Mouse (Mus musculus) limb, embryonic 10.5 days (tissue): ENCODE results near the gene Adam30. TPM values are rescaled to one million over a fixed set of nuclear protein-coding genes. Genes with fewer than 3 reads are reported as not detected.

Experiments
- DNase-seq: peaks from one replicate; pipeline ENCODE4 v3.0.0-alpha.2; 2017; ENCODE audit warnings: low spot score
- H3K27ac ChIP-seq: fragments of 300-500 bp; sonication (generic); 2 replicates; pipeline ENCODE4 v1.5.1; 2016; ENCODE audit warnings: mild to moderate bottlenecking
- H3K27me3 ChIP-seq: fragments of 300-500 bp; sonication (generic); 2 replicates; pipeline ENCODE4 v1.6.1; 2016; ENCODE audit warnings: low read depth, mild to moderate bottlenecking; ENCODE audit not compliant: poor library complexity, severe bottlenecking
- H3K36me3 ChIP-seq: fragments of 300-500 bp; sonication (generic); 2 replicates; pipeline ENCODE4 v1.6.1; 2016; ENCODE audit warnings: mild to moderate bottlenecking, moderate library complexity
- H3K4me1 ChIP-seq: fragments of 300-500 bp; sonication (generic); 2 replicates; pipeline ENCODE4 v1.6.1; 2016
- H3K4me3 ChIP-seq: fragments of 300-500 bp; sonication (generic); 2 replicates; pipeline ENCODE4 v1.5.1; 2016; ENCODE audit warnings: mild to moderate bottlenecking, moderate library complexity
- H3K9me3 ChIP-seq: fragments of 300-500 bp; sonication (generic); replicated peaks from 2 replicates; pipeline ENCODE4 v1.6.1; 2016; ENCODE audit warnings: mild to moderate bottlenecking
- WGBS: fragments of 180-500 bp; shearing (Covaris S2); methylation state at CpG from one replicate; pipeline ENCODE4 v1.1.7; 2016; 5-methylcytosine and 5-hydroxymethylcytosine counted together
- polyA plus RNA-seq: library from polyadenylated mRNA; unstranded; fragments of >200 nt; fragmentation: Nextera tagmentation; extraction: Ambion mirVana; gene quantifications from 2 replicates; pipeline ENCODE4 v1.2.1, GENCODE M21; 2016

The Adam30 gene
- polyA plus RNA-seq, 1 experiment from 2014 or later: not detected

DNA sequence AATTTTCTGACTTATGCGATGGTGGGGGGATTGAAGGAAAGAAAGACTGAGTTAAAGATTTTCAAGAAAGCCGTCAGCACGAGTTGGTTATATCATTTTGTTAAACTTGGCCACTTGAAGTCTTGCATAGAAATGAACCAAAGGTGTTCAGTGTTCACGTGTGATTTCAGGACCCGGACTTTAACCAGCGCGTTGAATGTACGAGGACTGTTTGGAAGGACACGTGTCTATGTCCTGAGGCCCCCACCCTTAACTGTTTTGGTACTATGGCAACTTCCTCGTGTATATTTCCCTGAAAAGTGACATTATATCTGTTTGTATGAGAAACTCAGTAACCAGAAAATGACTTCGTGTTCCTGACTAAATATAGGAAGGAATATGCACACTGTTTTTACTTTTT is 10.5 kb upstream of the Adam30 start:
- Histone ChIP-seq H3K4me1 (no peaks in the 10 kb centered on the region), H3K9me3 (no peaks in the 10 kb centered on the region), H3K36me3 (peaks cover 57% of the 10 kb centered on the region), H3K4me3 (no peak overlapping the region), H3K27ac (no peak overlapping the region), H3K27me3 (no peaks in the 10 kb centered on the region)
- peak; percentile 10 for DNase-seq
- WGBS: 96% methylated on average over 11 of the region's 11 CpGs

DNA sequence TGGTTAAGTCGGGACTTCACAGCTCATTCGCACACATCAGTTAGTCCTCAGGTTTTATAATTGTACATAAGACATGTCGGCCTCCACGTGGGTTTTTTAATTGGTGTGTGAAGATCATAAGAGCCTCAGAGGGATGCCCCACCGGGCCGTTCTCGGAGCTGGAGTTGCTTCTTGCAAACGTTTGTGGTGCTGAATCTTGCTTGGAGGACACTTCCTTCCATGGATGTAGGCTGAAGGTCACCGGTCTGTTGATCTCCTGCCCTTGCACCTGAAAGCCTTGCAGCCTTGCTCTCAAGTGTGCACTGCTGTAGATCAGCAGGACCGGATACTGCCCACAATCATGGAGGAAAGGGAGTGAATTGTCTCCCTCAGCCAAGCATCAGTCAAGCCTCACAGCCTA is 9.4 kb upstream of the Adam30 start:
- Histone ChIP-seq H3K9me3 (no peaks in the 10 kb centered on the region), H3K4me1 (0 out of 2 replicates have a peak, but pooled peaks cover under 1% of the 10 kb centered on the region), H3K27ac (no peak overlapping the region), H3K4me3 (no peak overlapping the region), H3K27me3 (no peaks in the 10 kb centered on the region), H3K36me3 (peaks cover 46% of the 10 kb centered on the region)
- DNase-seq: peak; percentile 25
- 89% methylated on average over 10 of the region's 10 CpGs for WGBS

DNA sequence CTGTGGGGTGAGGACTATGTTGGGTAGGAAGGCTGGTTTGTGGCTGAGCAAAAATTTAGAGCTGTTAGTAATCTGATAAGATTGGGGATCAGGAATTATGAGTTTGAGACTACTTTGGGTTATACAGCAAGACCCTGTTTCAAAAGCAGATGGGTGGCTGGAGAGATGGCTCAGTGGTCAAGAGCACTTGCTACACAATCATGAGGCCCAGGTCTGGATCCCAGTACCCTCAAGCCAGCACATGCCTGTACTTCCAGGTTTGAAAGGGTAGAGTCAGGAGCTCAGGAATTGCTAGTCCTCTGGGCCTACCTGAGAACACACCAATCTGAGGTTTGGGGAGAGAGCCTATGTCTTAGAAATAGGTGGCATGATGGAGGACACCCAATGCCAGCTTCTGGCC is 7.0 kb upstream of the Adam30 start:
- Histone ChIP-seq H3K27ac (no peak overlapping the region), H3K27me3 (no peaks in the 10 kb centered on the region), H3K4me3 (no peak overlapping the region), H3K4me1 (peaks cover 4% of the 10 kb centered on the region; the same call in 1 of the 2 replicates), H3K36me3 (peaks cover 22% of the 10 kb centered on the region), H3K9me3 (no peaks in the 10 kb centered on the region)
- DNase-seq: no peak

DNA sequence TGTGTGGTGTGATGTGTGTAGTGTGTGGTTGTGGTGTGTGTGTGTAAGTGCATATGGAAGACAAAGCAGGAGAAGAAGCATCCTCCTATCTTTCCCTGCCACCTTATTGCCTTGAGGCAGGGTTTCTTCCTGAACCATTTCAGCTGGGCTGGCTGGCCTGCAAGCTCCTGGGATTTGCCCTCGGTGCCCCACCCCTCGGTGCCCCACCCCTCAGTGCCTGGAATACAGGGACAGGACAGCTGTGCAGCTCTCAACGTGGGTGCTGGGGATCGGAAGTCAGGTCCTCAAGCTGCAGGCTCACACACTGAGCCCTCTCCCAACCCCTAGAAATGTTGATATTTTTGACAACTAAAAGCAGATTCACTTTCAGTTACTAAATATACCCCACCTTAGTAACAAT is 4.3 kb upstream of the Adam30 start:
- Histone ChIP-seq H3K9me3 (no peaks in the 10 kb centered on the region), H3K4me1 (peaks cover 7% of the 10 kb centered on the region), H3K4me3 (no peak overlapping the region), H3K27ac (no peak overlapping the region), H3K36me3 (peaks cover 1% of the 10 kb centered on the region), H3K27me3 (no peaks in the 10 kb centered on the region)
- whole genome bisulfite sequencing: 43% methylated on average over 4 of the region's 4 CpGs
- no peak for DNase-seq

DNA sequence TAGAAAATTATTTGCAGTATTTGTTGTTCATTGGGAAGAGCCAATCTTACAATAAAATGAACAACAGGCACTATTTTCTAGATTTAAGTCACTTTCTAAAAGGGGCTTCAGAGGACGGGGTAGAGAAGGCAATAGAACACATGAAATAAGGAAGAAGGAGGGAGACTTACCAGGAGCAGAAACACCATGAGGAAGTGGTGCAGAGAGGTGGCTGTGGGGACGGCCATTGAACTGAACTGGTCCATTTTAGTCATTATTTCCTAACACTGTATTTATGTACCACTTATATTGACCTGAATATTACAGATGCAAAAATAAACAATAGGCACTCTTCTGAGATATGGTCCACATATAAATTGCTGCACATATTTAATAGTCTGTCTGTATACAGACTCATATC is 3.4 kb upstream of the Adam30 start:
- 84% methylated on average over 2 of the region's 2 CpGs for WGBS
- H3K27me3 ChIP-seq: no peaks in the 10 kb centered on the region
- H3K27ac ChIP-seq: no peak overlapping the region
- no peaks in the 10 kb centered on the region for H3K36me3 ChIP-seq
- H3K9me3 ChIP-seq: no peaks in the 10 kb centered on the region
- DNase-seq: no peak
- H3K4me3 ChIP-seq: no peak overlapping the region
- H3K4me1 ChIP-seq: peaks cover 7% of the 10 kb centered on the region

DNA sequence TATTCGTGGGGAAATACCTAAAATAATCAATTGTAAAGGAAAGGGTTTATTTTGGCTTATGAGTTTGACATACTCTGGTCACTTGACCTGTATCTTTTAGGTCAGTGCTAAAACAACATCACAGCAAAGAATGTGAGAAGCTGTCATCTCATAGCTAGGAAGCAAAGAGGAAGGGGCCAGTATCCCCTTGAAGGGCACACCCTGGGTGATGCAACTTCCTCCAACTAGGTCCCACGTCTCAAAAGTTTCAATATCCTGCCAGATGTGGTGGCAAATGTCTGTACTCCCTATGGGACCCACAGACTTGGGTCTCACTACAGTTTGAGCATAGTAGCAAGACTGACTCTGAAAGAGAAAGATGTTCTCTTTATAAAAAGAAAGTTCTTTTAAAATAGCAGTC is 2.8 kb upstream of the Adam30 start:
- no peak overlapping the region for H3K27ac ChIP-seq
- H3K9me3 ChIP-seq: no peaks in the 10 kb centered on the region
- H3K27me3 ChIP-seq: no peaks in the 10 kb centered on the region
- H3K4me1 ChIP-seq: peaks cover 7% of the 10 kb centered on the region
- DNase-seq: no peak
- H3K4me3 ChIP-seq: no peak overlapping the region
- no peaks in the 10 kb centered on the region for H3K36me3 ChIP-seq
- WGBS: 73% methylated on average over 2 of the region's 2 CpGs

DNA sequence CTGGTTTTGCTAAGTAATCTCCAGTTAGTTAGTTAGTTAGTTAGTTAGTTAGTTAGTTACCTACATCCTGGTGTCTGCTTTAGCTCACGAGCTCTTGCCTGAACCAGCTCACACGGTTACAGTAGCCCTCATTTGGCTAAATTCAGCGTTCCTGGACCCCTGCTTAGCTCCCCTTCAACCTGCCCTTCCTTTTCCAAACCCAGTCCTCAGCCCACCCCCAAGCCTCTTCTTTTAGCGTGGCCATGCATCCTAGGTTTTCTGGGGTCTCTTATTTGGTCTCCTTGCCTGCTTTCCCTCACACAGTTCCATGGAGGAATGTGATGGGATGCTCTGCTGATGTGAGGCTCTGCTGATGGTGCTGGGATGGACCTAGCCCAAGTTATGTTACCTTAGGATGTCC is 1.8 kb upstream of the Adam30 start:
- Histone ChIP-seq H3K27ac (no peak overlapping the region), H3K9me3 (no peaks in the 10 kb centered on the region), H3K4me1 (peaks cover 7% of the 10 kb centered on the region), H3K36me3 (no peaks in the 10 kb centered on the region), H3K27me3 (no peaks in the 10 kb centered on the region), H3K4me3 (no peak overlapping the region)
- 76% methylated on average over 4 of the region's 4 CpGs for WGBS
- no peak for DNase-seq

DNA sequence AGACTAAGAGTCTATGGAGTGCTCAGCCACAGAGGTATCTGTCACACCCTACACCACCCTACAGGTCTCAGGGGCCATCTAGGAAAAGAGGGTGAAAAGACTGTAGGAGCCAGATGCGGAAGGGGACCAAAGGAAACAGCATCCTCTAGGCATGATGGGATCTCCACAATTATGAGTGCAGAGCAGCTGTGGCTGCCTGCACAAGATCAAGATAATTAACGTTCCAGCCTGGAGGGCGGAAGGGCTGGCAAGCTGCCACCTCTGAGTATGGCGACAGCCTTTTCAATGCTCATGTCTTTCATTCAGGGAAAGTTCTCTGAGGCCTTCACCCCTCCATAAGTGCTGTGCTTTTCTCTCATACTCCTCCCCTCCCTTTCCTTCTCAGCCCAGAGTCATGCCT is 1.1 kb upstream of the Adam30 start:
- no peaks in the 10 kb centered on the region for H3K27me3 ChIP-seq
- no peaks in the 10 kb centered on the region for H3K36me3 ChIP-seq
- no peak for DNase-seq
- H3K4me1 ChIP-seq: peaks cover 7% of the 10 kb centered on the region
- H3K27ac ChIP-seq: no peak overlapping the region
- WGBS: 60% methylated on average over 4 of the region's 4 CpGs
- H3K4me3 ChIP-seq: no peak overlapping the region
- no peaks in the 10 kb centered on the region for H3K9me3 ChIP-seq

DNA sequence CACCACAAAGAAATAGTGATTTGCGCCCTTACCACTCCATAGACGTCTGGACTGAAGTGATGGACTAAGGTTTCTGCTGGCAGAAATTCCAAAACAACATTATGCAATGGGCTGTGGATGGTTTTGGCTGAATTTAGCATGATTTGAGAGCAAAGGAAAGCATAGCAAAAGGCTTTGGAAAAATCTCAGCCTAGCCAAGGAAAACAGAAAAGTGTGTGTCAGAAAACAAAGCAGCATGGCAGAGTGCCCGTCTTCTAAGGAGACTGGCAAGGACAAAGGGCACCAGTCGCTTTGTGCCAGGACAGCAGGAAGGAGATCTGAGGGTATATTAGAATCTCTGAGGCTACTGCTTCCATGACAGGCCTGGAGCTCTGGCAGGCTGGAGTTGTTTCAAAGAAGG is 17.9 kb downstream of the Adam30 start:
- Histone ChIP-seq H3K4me1 (no peaks in the 10 kb centered on the region), H3K27me3 (no peaks in the 10 kb centered on the region), H3K27ac (no peak overlapping the region), H3K36me3 (no peaks in the 10 kb centered on the region), H3K9me3 (no peaks in the 10 kb centered on the region), H3K4me3 (no peak overlapping the region)
- WGBS: 91% methylated on average over 4 of the region's 4 CpGs
- no peak for DNase-seq

DNA sequence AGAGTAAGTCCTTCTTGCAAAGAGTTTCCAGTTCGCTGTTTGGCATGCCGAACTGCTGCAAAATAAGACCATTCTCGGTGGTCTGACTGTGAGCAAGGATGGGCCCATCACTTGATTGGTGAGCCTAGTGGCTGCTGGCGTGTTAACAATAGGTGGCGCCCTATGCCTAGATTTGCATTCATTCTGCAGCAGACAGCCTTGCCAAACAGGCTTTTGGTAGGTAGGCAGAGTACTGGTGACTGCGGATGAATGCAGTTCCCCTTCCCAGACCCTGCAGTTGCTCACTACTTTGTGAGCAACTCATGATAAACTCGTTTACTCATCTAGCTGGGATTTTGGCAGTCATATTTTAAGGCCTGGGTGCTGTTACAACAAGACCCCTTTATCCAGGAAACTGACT is 20.4 kb downstream of the Adam30 start:
- Histone ChIP-seq H3K4me3 (no peak overlapping the region), H3K27me3 (no peaks in the 10 kb centered on the region), H3K27ac (no peak overlapping the region), H3K36me3 (no peaks in the 10 kb centered on the region), H3K4me1 (no peaks in the 10 kb centered on the region), H3K9me3 (no peaks in the 10 kb centered on the region)
- WGBS: 29% methylated on average over 7 of the region's 7 CpGs
- peak; percentile 45 for DNase-seq

DNA sequence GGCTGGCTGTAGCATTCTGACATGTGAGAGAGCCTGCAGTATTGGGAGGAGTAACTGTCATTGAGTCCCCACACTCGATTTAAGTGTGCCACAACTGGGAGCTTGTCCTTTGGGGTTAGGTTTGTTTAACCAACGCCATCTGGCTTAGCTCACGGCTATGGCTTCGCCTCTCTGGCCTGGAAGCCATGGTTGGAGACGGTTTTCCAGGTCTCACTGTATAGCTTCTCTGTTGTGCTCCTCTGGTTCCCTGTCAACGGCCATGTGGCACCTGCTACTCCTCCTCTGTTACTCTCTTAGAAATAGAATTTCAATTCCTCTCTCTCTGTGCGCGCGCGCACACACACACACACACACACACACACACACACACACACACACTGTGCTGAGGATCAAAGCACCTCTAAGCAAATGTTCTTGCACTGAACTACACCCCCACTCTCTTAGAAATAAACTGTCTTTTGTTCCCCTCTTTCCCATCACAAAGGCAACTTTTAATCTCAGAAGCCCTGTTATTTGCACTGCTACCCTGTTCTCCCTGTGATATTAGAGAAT is 24.8 kb downstream of the Adam30 start:
- Histone ChIP-seq H3K36me3 (no peaks in the 10 kb centered on the region), H3K27ac (no peak overlapping the region), H3K4me3 (no peak overlapping the region), H3K4me1 (no peaks in the 10 kb centered on the region), H3K9me3 (no peaks in the 10 kb centered on the region), H3K27me3 (no peaks in the 10 kb centered on the region)
- no peak for DNase-seq
- 75% methylated on average over 10 of the region's 10 CpGs for WGBS

DNA sequence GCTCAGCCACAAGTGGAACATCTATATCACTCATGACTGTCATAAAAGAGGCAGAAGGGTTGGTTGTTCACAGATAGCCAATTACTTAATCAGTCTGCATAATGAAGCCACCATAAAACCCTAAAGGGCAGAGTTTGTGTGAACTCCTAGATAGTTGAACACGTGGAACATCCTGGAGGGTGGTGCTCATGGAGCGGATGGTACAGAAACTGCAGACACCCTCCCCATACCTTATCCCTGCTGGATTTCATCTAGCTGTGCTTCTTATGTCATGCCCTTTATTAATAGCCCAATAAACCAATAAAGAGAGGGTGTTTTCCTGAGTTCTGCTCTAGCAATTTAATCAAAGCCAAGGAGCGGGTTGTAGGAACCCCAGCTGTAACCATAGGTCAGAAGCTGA is 27.3 kb downstream of the Adam30 start:
- DNase-seq: no peak
- no peak overlapping the region for H3K4me3 ChIP-seq
- H3K4me1 ChIP-seq: no peaks in the 10 kb centered on the region
- no peaks in the 10 kb centered on the region for H3K9me3 ChIP-seq
- 92% methylated on average over 3 of the region's 3 CpGs for WGBS
- H3K27me3 ChIP-seq: no peaks in the 10 kb centered on the region
- no peaks in the 10 kb centered on the region for H3K36me3 ChIP-seq
- no peak overlapping the region for H3K27ac ChIP-seq

DNA sequence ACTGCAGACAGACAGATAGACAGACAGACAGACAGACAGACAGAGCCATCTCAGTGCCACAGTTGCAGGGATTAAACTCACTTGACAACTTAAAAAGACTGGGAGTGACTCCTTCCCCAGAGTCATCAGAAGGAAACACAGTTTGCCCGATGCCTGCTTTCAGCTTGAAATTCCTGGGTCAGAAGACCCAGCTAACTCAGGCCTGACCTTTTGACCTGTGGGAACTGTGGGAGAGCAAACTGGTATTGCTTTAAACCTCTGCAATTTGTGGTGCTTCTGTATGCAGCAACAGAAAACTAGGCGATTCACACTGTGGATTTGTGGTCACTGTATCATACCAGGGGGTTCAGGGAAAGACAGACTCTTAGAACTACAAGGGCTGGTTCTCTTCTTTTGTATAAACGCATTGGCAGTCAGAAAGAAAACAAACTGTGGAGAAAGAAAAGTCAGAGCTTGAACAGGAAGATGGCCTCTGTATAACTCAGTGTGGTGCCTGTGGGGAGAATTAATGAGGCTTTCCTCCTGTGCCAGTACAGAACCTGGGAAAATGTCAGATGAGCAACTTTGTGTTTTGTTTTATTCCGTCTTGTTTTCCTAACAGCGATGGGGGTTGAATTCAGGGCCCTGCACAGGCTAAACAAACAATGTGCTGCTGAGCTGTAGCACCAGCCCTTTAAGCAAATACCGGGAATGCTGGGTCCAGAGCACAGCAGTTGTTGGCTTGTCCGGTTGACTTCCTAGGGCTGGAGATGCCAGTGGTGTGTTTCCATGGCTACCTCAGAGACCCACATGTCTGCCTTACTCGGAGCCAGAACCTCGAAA is 37.5 kb downstream of the Adam30 start:
- DNase-seq: no peak
- Histone ChIP-seq H3K9me3 (no peaks in the 10 kb centered on the region), H3K36me3 (no peaks in the 10 kb centered on the region), H3K4me1 (peaks cover 16% of the 10 kb centered on the region), H3K27me3 (no peaks in the 10 kb centered on the region), H3K4me3 (no peak overlapping the region), H3K27ac (peak overlapping the region; percentile 61)
- WGBS: 47% methylated on average over 9 of the region's 9 CpGs

DNA sequence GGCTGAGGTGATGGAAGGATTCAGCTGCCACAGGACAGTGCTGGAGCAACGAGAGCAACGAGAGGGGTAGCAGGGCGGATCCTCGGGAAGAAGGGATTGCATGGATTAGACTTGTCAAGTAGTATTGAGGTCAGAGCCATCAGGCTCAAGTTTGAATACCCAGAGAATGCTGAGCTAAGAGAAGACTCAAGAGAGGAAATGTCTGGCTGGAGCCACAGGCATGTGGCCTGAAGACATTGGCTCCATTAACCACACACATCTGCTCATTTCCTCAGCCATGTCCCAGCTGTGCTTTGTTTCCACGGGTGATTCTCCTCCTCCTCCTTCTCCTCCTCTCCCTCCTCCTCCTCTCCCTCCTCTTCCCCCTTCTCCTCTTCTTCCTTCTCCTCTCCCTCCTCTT is 39.3 kb downstream of the Adam30 start:
- H3K36me3 ChIP-seq: no peaks in the 10 kb centered on the region
- 81% methylated on average over 5 of the region's 5 CpGs for WGBS
- no peak overlapping the region for H3K27ac ChIP-seq
- H3K9me3 ChIP-seq: no peaks in the 10 kb centered on the region
- no peak overlapping the region for H3K4me3 ChIP-seq
- no peaks in the 10 kb centered on the region for H3K27me3 ChIP-seq
- DNase-seq: no peak
- H3K4me1 ChIP-seq: peaks cover 16% of the 10 kb centered on the region
